Mouse (Mus musculus) bone marrow, adult 2 months (tissue): ENCODE results near the gene A630076J17Rik.

ENCODE experiments used
- CTCF ChIP-seq: fragments of 200-500 bp; IDR thresholded peaks from 2 replicates; pipeline ENCODE4 v1.5.1; 2011; ENCODE audit warnings: low read length, control low read depth; ENCODE audit not compliant: control insufficient read depth, insufficient read depth
- POLR2A ChIP-seq: fragments of 200-500 bp; IDR thresholded peaks from 2 replicates; pipeline ENCODE4 v1.6.1; 2011; ENCODE audit warnings: low read depth, mild to moderate bottlenecking, control low read depth, low read length, borderline replicate concordance; ENCODE audit not compliant: control insufficient read depth

DNA sequence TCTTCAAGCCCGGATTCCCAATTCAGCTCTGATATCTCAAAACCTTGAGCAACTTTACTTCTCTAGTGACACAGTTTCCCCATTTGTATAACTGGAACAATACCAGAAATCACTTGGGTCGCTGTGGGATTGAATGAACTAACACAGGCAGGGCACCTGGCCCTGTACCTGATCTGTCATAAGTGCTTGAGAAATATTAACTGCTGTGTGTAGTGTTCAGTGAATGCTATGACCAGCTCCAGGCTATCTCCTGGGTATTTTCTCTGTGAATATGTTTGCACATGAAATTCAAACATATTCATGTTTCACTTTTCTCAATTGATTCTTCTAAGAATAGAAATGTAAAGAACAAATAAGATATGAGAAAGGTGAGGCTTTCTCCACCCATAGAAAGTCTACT lies 49.6 kb upstream of the A630076J17Rik start:
- TF ChIP-seq POLR2A (no peak), CTCF (no peak)
